Comparison of ENCODE assay signal across 13 mouse cellular contexts in genomic region chr5:36083869-36084565, GRCm38 (mm10).
DNase-seq lines count a peak whose midpoint lies in the region; ATAC-seq and TF ChIP-seq lines count a peak whose summit lies in the region.
"Had no signal": no experiment of that assay in that cellular context is flagged by ENCODE, and none has a peak within 500 bp of the region (broad histone marks: within the 10 kb centered on the region; RNA-seq: fewer than 3 reads in every experiment).

No protein-coding gene starts in this region.

- no peak overlapping the region for H3K4me2 ChIP-seq in kidney, embryonic 15.5 days
- H3K4me2 ChIP-seq: embryonic facial prominence, embryonic 13.5 days; liver, embryonic 12.5 days had no signal

- TF ChIP-seq CTCF in thymus, adult 2 months (IDR thresholded peaks at IDR 0.05; ENCODE audit: borderline replicate concordance, control insufficient read depth, extremely low read depth, insufficient read depth, low read length, poor library complexity) = no peak

- no peak overlapping the region for H3K9ac ChIP-seq in kidney, embryonic 15.5 days
- H3K9ac ChIP-seq: embryonic facial prominence, embryonic 13.5 days; liver, embryonic 12.5 days had no signal

- no peaks in the 10 kb centered on the region for H3K36me3 ChIP-seq in kidney, embryonic 15.5 days
- H3K36me3 ChIP-seq in heart, embryonic 10.5 days = no peaks in the 10 kb centered on the region
- no peaks in the 10 kb centered on the region for H3K36me3 ChIP-seq in thymus, adult 2 months (ENCODE audit: control insufficient read depth, insufficient read depth, low read length)
- H3K36me3 ChIP-seq: embryonic facial prominence, embryonic 13.5 days; liver, embryonic 12.5 days had no signal

- peak; percentile 35 to 46 for DNase-seq in cerebellum, postnatal 10 days
- no peak for DNase-seq in cerebellum, adult 9-10 months
- peak; percentile 52 to 82 for DNase-seq in kidney, adult 8-10 months
- no peak for DNase-seq in heart, embryonic 10.5 days (ENCODE audit: low spot score)
- peak; percentile 41 for DNase-seq in kidney, postnatal 14 days
- DNase-seq in thymus, adult 2 months = no peak
- DNase-seq: midbrain, embryonic 14.5 days; right cerebral cortex, postnatal 14 days had no signal

- H3K4me1 ChIP-seq in kidney, embryonic 15.5 days = peaks cover 16% of the 10 kb centered on the region
- H3K4me1 ChIP-seq in heart, embryonic 10.5 days = peaks cover 48% of the 10 kb centered on the region
- peaks cover 50% of the 10 kb centered on the region for H3K4me1 ChIP-seq in thymus, adult 2 months (replicated peaks; ENCODE audit: control insufficient read depth, insufficient read depth, low read length)
- H3K4me1 ChIP-seq: liver, embryonic 12.5 days had no signal

- H3K27ac ChIP-seq in kidney, embryonic 15.5 days = no peak overlapping the region
- H3K27ac ChIP-seq in heart, embryonic 10.5 days = peak overlapping the region; percentile 74
- no peak overlapping the region for H3K27ac ChIP-seq in thymus, adult 2 months (ENCODE audit: control insufficient read depth, insufficient read depth, low read length)
- H3K27ac ChIP-seq: embryonic facial prominence, embryonic 13.5 days; liver, embryonic 12.5 days had no signal

- TF ChIP-seq POLR2A in thymus, adult 2 months (IDR thresholded peaks at IDR 0.05; ENCODE audit: control insufficient read depth, extremely low read depth, insufficient read depth, low read length, poor library complexity) = no peak

- ATAC-seq in kidney, embryonic 15.5 days (replicated peaks; ENCODE audit: low FRiP score) = no peak
- ATAC-seq in cerebellum, adult (ENCODE audit: insufficient number of reproducible peaks, low FRiP score, low TSS enrichment) = no peak; the same call in 1 of the 2 replicates
- ATAC-seq: inflammation-experienced regulatory T-cells, adult 6 months; liver, embryonic 12.5 days had no signal

- peaks cover 9% of the 10 kb centered on the region for H3K27me3 ChIP-seq in kidney, embryonic 15.5 days
- H3K27me3 ChIP-seq in heart, embryonic 10.5 days (ENCODE audit: insufficient read depth, poor library complexity, severe bottlenecking) = no peaks in the 10 kb centered on the region
- no peaks in the 10 kb centered on the region for H3K27me3 ChIP-seq in thymus, adult 2 months (ENCODE audit: control insufficient read depth, insufficient read depth, low read length)
- H3K27me3 ChIP-seq: embryonic facial prominence, embryonic 13.5 days; liver, embryonic 12.5 days had no signal

- WGBS in kidney, embryonic 15.5 days = 79% methylated on average over 9 of the region's 9 CpGs
- WGBS in heart, embryonic 10.5 days = 55% methylated on average over 9 of the region's 9 CpGs
- WGBS in thymus, adult 2 months = 86% methylated on average over 9 of the region's 9 CpGs

- no peak overlapping the region for H3K4me3 ChIP-seq in kidney, embryonic 15.5 days (replicated peaks)
- H3K4me3 ChIP-seq in heart, embryonic 10.5 days = no peak overlapping the region
- no peak overlapping the region for H3K4me3 ChIP-seq in thymus, adult 2 months (ENCODE audit: control insufficient read depth, insufficient read depth, low read length)
- H3K4me3 ChIP-seq: embryonic facial prominence, embryonic 13.5 days; liver, embryonic 12.5 days had no signal

- H3K9me3 ChIP-seq in kidney, embryonic 15.5 days (replicated peaks) = no peaks in the 10 kb centered on the region
- no peaks in the 10 kb centered on the region for H3K9me3 ChIP-seq in heart, embryonic 10.5 days
- H3K9me3 ChIP-seq: embryonic facial prominence, embryonic 13.5 days; liver, embryonic 12.5 days had no signal

Comparison
In these comparisons a context has a peak if more than half of its experiments do, and no peak if none do; other contexts are left out.
1. DNase-seq: peak in cerebellum, postnatal 10 days (2 of 2), kidney, adult 8-10 months (2 of 2) and kidney, postnatal 14 days (single experiment); none in cerebellum, adult 9-10 months (single experiment), heart, embryonic 10.5 days (single experiment) and thymus, adult 2 months (single experiment).